Mouse (Mus musculus) right cerebral cortex, postnatal 25 days (tissue): ENCODE results near the gene Col4a2.
"Not testable (repeated sequence)": the region's sequence is repeated elsewhere in the genome, so short reads cannot be mapped to it uniquely, and the experiment has no call there.

Experiments used
- DNase-seq: peaks from one replicate; pipeline ENCODE4 v3.0.0; 2022

Gene Col4a2

DNA sequence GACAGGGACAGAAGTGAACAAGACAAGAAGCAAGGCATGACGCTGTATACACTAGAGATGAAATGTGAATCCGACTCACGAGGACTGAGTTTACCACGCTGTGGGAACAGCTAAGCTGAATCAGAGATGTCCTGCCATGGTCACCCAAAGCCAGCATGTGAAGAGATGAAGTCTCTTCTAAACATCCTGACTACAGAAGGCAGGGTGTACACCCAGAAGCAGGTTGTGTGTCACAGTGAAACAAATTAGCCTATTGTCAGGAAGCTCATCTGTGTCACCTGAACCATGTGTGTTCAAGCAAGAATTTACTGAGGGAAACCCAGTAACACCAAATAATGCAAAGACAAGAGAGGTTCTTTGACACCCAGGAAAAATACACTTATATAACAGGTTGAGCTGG, 153.0 kb downstream of the Col4a2 start:
- no peak for DNase-seq

DNA sequence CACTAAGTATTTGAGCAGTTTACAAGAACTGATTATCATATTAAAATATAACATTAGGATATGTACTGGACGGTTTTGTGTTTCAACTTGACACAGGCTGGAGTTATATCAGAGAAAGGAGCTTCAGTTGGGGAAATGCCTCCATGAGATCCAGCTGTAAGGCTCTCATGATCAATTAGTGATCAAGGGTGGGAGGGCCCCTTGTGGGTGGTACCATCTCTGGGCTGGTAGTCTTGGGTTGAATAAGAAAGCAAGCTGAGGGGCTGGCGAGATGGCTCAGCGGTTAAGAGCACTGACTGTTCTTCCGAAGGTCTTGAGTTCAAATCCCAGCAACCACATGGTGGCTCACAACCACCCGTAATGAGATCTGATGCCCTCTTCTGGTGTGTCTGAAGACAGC, 153.9 kb downstream of the Col4a2 start:
- not testable (repeated sequence) for DNase-seq

DNA sequence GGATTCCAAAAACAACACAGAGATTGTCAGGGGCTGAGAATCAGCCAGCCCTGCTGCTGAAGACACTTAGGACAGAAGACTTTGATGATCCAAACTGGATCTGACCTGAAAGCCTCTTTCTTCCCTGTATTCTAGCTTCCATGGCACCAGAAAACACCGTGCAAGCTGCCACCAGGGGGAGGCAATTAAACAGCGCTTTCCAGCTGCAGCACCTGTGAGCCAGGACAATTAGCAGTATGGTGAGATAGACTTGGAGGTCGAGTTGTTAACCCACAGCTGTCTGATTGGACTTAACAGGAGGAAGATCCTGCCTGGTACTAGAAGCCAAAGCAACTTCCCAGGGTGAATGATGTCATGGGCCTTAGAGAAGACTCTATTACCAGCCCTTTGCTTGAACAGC, 156.5 kb downstream of the Col4a2 start:
- no peak for DNase-seq

DNA sequence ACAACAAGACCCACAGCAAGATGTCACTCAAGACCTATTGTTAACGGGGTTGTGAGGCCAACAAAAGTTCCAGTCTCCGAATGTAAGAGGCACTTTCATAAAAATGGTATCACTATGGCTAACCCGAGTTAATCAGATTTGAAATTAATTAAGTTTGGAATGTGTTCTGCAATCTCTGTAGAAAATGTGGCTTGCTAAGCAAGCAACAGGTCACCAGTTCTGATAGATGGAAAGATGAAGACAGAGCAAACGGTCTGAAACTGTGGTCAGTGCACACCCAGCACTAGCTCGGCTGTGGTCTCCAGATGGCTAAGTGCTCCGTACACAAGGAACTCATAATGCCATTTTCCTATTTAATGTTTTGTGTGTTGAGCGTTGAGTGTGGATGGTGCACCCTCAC, 158.1 kb downstream of the Col4a2 start:
- DNase-seq, result no peak

DNA sequence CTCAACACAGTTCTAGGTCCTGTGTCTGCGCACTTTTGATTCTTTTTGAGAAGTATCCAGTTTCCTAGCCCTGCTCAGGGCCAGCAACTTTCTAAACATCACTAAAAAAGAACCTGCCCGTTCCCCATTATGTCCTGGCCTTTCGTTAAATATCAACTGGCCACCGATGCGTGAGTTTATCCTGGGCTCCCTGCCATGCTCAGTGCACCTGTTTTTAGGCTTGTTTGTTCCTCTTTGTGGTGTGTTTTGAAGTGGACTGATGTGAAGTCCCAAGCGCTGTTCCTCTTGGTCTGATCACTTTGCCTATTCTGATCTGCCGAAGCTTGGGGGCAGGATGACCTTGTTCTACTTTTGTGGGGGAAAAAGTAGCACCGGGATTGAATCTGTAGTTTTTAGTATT, 158.7 kb downstream of the Col4a2 start:
- no peak for DNase-seq

DNA sequence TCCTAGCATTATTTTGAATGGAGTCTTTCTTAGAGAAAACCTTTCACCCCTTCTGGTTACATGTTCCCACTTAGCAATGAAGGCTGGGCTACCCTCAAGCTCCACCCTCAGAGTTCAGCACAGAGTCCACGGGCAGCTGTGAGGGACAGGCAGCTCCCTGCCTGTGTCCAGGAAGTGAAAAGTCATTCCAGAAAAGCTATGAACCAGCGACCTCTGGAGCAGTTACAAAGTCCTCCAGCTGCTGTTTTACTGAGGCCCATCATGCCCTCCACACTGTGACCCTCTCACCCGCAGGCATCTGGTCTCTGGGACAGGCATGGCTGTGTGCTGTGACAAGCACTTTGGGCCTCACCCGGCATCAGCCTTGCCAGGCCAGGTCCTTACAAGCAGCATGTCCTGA, 160.5 kb downstream of the Col4a2 start:
- DNase-seq, result no peak

DNA sequence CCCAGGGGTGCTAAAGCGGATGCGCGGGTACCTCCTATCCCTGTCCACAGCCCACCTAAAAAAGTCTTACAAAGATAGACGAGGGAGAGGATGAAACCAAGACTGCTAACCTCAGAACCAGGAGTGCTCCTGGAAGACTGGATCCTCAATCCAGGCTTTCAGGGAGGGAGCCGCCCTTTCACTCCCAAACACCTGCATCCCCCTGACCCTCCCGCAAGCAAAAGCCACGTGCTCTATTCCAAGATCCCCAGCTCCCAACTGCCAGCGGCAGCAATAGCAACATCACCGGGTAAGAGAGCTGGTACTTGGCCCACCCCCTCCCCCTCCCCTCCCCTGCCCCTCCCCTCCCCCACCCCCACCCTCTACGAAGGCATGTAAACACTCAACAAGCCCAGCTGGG, 162.8 kb downstream of the Col4a2 start:
- no peak for DNase-seq

DNA sequence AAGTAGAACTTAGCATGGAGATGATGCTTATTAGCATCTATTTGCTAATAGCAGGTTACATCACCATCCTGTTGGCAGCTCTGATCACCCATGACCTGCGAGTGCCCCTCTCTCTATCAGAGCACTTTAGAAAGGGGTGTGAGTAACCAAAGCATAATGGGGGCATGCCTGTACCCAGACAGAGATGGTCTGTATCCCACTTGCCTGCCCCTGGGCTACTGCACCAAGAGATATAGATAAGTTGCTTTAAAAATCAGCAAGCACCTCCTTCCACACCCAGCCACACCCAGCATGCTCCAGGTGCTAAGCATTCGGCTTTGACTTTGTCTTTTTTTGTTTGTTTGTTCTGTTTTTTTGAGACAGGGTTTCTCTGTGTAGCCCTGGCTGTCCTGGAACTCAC, 163.3 kb downstream of the Col4a2 start:
- DNase-seq, result no peak

DNA sequence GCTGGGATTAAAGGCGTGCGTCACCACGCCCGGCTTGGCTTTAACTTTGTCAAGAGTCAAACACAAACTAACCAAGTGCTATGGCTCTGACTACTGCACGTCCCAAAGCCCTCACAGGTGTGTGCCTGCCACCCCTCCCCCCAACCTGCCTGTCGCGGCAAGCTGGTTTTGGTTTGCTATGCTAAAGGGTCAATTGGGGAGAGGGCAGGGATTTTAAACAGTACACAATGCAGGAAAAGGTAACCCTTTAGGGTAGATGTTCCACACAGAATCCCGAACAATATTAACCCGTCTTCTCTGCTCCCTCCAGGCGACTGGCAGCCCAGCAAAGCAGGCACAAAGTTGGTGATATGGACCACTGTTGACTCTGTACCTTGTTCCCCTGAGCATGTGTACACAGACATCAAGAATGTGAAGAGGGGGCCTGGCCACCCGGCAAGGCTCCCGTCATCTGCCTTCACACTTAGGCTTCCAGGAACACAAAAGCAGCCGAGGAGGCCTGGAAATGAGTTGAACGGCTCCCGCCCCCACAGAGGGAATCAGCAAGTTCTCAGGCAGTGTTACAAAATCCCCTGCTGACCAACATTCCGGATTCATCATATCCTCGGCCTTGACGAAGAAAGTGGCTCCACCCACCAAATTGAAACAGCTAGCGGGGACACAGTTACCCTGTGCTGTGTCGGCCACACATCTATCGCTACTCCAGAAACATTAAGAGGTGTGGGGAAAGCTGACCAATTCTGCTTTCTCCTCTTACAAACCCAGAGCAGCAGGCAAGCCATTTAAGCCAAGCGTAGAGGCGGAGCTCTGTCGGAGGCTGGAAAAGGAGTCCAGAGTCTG, 164.0 kb downstream of the Col4a2 start:
- DNase-seq, result peak; percentile 19

DNA sequence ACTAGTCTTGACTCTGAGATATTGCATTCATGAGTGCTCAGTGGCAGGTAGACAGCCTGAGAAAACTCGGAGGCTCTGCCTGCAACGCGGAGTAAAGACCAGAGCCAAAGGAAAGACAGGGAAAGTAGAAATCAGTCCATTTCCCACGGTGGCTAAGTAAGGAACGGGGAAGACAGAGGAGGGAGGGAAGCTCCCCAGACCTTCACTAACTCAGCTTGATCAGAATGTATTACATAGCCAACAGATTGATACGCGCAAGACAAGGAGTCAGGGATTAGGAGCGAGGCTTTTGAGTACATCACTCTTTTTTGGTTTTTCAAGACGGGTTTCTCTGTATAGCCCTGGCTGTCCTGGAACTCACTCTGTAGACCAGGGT, 164.6 kb downstream of the Col4a2 start:
- DNase-seq, result no peak

DNA sequence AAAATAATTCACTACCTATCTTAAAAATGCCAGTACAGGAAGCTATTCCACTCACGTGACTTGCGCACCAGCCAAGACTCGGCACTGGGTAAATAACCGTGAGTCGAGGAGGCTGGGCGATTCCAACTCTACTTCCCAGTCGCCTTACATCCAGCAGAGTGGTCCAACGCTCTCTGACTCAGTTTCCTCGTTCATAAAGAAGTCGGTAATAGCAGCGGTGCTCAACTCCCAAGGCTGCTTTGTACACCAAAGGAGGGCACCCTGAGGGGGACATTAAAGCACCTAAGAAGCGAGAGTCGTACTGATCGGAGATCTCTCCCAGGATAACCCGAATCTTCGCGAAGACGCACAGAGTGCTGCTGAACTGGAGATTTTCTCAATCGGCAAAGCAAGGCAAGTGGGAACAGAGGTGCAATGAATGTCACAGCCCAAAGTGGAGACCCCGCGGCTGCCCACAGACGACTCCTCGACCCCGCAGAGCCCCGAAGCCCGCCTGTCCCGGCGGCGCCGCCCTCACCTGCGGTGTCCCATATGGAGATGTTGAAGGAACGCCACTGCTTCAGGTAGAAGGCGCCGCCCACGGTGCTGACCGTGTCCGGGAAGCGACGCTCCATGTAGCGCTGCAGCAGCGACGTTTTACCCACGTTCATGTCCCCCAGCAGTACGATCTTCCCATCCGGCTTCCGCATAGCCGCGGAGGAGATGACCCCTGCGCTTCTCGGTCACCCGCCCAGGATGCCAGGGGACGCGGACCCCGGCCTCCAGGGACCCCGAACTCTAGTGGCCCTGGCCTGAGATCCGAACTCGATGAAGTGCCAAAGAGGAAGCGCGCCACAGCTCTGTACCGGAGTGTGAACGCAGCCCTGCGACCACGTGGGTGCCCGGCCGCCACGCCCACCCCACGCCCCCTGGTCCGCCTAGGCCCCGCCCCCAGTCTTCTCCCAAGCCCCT, 165.5 kb downstream of the Col4a2 start, which contains the start of gene Rab20:
Gene Rab20, minus strand, starts transcription at position 900 of the 951 bp plus-strand sequence.
- DNase-seq, result no peak

DNA sequence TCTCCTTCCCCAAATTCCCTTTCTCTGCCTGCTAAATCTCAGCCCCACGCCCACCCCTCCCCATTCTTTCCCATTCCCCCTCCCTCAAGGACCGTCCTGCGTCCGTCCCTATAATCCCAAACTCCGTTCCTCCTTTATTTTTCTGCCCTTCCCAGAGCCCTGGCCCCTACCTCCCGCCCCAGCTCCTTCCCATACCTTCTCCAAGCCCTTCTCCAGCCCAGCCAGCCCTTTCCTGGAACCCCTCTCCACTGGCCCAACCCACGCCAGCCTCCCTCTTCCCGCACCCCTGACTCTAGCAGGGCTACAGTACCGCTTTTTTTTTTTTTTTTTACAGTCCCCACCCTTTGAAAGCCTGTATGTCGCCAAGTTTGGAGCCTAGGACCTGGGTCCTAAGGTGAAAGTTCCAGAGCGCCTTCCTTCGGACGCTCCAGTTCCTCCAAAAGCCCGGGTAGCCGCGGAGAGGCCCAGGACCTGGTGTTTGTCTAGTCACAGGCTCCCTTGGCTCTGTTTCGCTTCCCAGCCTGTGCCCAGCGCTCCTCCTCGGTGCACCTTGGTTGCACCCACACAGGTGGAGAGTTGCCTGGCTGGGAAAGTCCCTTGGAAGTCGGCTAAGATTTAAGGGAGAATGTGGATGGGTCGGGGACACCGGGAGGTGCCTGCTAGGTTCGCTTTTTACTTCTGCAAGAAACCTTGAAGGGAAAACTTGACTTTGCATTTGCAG, 166.4 kb downstream of the Col4a2 start:
- DNase-seq, result no peak

DNA sequence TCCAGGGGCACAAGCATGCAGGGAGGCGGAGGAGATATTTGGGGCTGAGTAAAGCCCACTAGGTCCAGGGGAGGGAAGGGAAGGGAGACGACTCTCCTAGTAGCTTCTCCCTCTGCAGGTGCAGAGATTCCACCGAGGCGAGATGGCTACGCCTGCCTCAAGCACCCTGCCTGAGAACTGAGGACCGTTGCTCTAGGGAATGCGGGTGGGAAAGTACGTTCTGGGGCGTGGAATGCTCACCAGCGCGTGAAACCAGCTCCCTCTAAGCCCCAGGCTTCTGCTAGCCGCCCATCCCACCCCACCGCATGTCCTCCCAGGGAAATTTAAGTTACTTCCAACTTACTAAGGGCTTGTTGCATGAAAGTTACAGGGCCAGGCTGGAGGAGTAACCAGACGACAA, 167.0 kb downstream of the Col4a2 start:
- DNase-seq, result no peak

DNA sequence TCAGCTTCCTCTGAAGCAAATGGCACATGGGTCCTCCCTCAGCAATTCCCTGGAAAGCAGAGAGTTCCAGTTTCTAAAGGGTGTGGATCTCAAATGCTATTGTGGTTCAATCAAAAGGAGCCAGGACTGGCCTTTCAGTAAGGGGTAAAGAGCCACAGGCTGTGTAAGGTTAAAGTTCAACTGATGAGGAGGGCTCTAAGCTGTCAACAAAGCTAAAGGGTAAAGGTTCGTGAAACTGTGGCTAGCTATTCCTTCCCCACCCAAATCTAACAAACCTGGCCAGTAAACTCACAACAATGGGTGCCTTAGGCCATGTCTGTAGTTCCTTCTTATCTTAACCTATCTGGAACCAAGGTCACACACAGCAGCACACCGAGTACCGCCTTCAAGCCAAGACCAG, 169.3 kb downstream of the Col4a2 start:
- DNase-seq, result no peak

DNA sequence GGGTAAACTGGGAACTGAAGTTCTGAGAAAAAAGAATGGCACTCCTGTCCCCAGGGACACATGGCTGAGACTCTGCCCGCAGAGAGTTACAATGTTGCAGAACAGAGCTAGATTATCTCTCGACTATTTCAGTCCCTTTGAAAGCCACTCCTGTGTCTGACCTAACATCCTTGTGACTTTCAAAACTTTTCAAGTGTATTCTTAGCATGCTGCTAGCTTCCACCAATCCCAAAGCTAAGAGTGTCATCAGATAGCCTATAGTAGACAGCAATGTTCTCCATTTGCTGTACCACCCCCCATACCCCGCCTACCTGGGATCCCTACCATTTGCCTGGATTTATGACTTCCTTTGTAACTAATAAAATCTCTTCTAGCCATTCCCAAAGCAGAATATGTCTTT, 169.9 kb downstream of the Col4a2 start:
- no peak for DNase-seq

DNA sequence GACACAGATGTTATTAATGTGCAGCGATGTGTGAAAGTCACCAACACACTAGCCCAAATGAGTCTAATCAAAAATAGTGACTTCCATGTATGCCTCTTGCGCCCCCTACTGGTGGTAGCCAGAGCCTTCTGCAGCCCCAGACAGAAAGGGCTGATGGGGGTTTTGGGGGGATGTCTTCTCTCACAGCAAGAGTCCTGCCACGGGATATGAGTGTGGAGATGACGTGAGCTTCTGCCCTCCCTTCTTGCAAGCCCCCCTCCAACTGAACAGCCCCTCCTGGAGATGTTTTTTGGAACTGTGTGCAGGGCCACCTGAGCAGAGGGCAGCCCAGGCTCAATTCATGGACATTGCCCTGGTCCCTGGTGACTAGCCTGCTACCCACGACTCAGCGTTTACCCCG, 173.5 kb downstream of the Col4a2 start:
- peak; percentile 43 for DNase-seq

DNA sequence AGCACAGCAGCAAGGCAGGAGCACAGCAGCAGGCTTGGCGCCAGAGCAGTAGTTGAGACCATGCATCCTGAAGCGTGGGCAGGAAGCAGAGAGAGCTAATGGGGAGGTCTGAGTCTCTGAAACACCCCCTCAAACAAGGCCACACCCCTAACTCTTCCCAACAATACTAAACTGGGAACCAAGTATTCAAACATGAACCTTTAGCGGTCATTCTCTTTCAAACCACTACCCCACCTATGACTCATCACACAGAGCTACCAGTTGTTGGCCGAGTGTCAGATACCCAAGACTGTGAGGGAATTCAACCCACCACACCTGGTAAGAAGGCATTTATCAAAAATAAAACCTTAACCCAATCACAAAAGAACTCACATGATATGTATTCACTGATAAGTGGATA, 174.6 kb downstream of the Col4a2 start:
- DNase-seq, result no peak

DNA sequence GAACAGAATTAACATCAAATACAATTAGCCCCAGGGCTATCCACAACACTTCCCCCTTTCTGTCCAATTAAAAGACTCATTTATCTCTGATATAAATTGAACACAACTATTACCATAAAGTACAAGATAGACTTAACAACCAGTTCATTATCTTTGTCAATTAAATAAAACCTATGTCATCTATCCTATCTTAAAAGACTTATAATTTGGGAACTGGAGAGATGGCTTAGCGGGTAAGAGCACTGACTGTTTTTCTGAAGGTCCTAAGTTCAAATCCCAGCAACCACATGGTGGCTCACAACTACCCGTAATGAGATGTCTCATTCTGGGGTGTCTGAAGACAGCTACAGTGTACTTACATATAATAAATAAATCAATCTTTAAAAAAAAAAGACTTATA, 179.7 kb downstream of the Col4a2 start:
- not testable (repeated sequence) for DNase-seq

DNA sequence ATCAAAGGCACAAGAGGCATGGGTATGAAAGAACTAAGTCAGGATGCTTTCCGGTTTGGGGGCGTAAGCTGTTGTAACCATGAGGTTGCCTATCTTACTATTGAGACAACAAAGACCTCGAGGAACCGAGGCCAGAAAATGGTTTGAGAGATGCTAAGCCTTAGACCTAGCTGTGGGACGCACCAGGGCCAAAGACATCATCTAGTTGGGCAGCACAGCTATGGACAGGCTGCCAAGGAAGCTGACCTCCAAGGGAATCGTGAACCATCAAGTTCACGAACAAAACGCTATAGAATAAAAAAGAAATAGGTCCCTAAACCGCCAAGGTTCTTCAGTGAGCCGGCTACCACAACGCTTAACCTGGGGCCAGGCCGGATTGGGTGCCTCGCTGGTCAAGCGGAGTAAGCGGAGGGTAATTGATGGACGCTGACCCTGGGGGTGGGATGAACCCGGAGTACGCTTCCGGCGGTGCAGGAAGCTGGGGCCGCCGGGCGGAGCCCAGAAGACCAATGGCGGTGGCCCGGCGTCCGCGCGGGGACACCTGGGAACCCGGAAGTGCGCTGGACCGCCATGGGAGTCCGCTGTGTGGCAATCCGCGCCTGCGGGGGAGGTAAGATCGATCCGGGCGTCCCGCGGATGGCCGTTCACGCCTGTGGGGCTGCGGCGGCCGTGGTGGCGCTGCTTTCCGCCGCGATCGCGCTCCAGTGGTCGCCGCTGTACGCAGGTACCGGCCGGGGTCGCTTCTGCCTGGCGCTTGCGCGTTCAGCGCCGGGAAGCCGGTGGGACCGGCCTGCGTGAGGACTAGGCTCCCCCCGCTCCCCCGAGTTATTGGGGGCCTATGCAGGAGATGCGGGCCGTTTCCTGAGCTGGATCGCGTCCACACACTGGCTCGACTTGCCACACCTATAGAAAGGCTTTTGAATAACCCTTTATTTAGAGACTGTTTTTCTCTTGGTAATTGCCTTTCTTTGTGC, 184.7 kb downstream of the Col4a2 start, which contains the start of gene Naxd:
Gene Naxd, plus strand, starts transcription at position 490 of the 974 bp plus-strand sequence.
- peak; percentile 93 for DNase-seq

DNA sequence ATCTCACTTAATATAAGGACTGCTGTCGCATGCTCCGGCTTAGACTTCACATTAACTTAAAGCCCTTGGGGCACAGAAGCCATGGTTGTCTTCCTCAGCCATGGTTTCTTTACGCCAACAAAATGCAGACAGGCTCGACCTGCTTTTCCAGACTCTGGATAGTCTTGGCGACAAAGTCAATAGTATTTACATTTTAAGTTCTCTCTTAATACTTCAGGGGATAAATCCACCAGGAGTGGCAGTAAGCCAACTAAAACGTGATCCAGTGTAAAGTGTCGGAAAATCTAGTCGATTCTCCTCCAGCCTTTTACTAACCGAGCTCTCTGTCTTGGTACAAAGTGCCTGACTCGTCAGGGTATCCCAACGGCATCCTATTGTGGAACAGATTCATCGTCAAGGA, 185.7 kb downstream of the Col4a2 start:
- no peak for DNase-seq
